Mouse (Mus musculus) brain, embryonic 14.5 days (tissue): Measurements from ENCODE around the gene Fam221b.
A peak's percentile ranks its signal among the peaks of the same experiment; 100 is the strongest.

Experiments used
- CTCF ChIP-seq: fragments of 200-500 bp; IDR thresholded peaks from 2 replicates; pipeline ENCODE4 v1.5.1; 2012; ENCODE audit warnings: inconsistent platforms, mild to moderate bottlenecking, moderate library complexity, borderline replicate concordance; ENCODE audit not compliant: insufficient read depth, insufficient read length; ENCODE audit errors: extremely low read depth
- POLR2A ChIP-seq: fragments of 200-500 bp; IDR thresholded peaks from 2 replicates; pipeline ENCODE4 v1.6.1; 2012; ENCODE audit warnings: mild to moderate bottlenecking, inconsistent platforms, borderline replicate concordance; ENCODE audit not compliant: poor library complexity, insufficient read depth, insufficient read length, severe bottlenecking; ENCODE audit errors: extremely low read depth

DNA sequence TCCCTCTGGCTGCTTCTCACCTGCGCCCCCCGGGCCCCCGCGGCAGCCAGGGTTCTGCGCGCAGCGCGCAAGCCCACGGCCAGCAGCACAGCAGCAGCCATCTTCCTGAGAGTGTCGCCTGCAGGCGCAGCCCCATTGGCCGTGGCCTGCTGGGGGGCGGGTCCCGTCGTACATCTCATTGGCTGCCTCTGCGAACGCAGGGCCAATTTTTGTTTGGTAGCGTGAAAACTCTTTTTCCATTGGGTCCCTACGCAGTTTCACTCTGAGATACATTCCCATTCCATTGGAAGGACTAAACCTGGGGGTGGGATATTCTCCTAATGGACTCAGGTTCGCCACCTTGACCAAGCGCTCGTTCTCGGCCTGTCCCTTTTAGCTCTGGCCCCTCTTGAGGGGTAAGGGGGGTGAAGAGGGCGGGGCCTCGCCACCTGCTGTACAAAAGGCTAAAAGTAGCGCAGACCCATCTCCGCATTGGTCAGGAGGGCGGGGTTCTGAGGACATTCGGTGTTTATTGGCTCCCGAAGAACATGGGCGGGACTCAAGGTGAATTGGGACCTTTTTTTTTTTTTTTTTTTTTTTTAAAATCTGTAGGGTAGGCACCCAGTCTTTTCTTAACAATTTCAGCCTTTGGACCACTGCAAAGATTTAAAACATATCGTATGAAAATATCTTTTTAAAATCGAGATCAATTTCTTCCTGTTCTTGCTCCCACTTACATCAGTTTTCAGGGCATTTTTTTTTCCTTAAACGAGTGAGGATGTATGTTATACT is 12.4 kb downstream of the Fam221b start, which contains the start of gene Hint2:
- 0 out of 2 replicates have a peak, but pooled peaks have one; percentile 4 for TF ChIP-seq CTCF
- TF ChIP-seq POLR2A, result peak; percentile 90
